ENCODE assay signal across 19 mouse cellular contexts in the genomic region with DNA sequence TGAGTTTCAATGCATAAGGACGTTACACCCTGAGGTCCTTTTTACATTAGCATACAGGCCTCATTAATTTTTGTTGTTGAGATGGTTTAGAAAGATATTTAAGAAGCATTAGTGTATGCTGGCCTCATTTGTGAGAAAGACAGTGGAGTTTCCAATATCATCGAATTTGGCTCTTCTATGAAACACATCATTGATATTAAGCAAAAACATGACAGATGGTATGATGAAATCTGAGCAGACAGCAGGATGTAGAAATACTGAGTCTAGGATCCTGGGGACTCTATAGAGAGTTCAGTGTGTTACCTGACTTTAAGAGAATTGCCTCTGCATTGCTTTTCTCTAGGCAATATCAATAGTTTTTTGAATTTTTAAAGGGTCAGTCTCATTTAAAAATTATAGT.
DNase-seq lines count a peak whose midpoint lies in the region; ATAC-seq and TF ChIP-seq lines count a peak whose summit lies in the region.
"Had no signal": no experiment of that assay in that cellular context is flagged by ENCODE, and none has a peak within 500 bp of the region (broad histone marks: within the 10 kb centered on the region; RNA-seq: fewer than 3 reads in every experiment).

No protein-coding gene starts in this region.

- H3K36me3 ChIP-seq in forebrain, embryonic 13.5 days (ENCODE audit: poor library complexity, severe bottlenecking) = no peaks in the 10 kb centered on the region
- no peaks in the 10 kb centered on the region for H3K36me3 ChIP-seq in forebrain, postnatal 0 days (ENCODE audit: insufficient read depth)
- H3K36me3 ChIP-seq in midbrain, postnatal 0 days (ENCODE audit: insufficient read depth, low read length) = no peaks in the 10 kb centered on the region
- no peaks in the 10 kb centered on the region for H3K36me3 ChIP-seq in midbrain, embryonic 14.5 days (ENCODE audit: control insufficient read depth, insufficient read depth, low read length)
- H3K36me3 ChIP-seq: embryonic facial prominence, embryonic 15.5 days; heart, embryonic 13.5 days; hindbrain, embryonic 15.5 days had no signal

- no peak for TF ChIP-seq CTCF in forebrain, postnatal 0 days (IDR thresholded peaks at IDR 0.05; ENCODE audit: low read depth)
- no peak for TF ChIP-seq CTCF in midbrain, postnatal 0 days (IDR thresholded peaks at IDR 0.05)

- H3K4me3 ChIP-seq in forebrain, embryonic 13.5 days = no peak overlapping the region
- no peak overlapping the region for H3K4me3 ChIP-seq in forebrain, postnatal 0 days (ENCODE audit: low read depth, low read length)
- no peak overlapping the region for H3K4me3 ChIP-seq in midbrain, postnatal 0 days (ENCODE audit: low read depth, low read length)
- no peak overlapping the region for H3K4me3 ChIP-seq in midbrain, embryonic 14.5 days (replicated peaks; ENCODE audit: low read depth, low read length)
- H3K4me3 ChIP-seq: embryonic facial prominence, embryonic 15.5 days; erythroblast, embryonic 14.5 days; gastrocnemius, adult 2 months; heart, embryonic 13.5 days; hindbrain, embryonic 15.5 days had no signal

- no peak for DNase-seq in forebrain, postnatal 0 days
- DNase-seq in layer of hippocampus, adult 11-12 months (ENCODE audit: low spot score) = peak; percentile 4
- no peak for DNase-seq in layer of hippocampus, adult 8-10 months (ENCODE audit: low spot score in 2 of 2)
- peak; percentile 5 for DNase-seq in midbrain, postnatal 0 days (ENCODE audit: low spot score)
- DNase-seq in midbrain, embryonic 14.5 days = no peak
- DNase-seq in B cell, adult 2 months = no peak
- DNase-seq: adrenal gland, adult 8-10 months; adrenal gland, postnatal 36 days; cerebellum, adult 11 months; cerebellum, adult 8-10 months; embryo, embryonic 11 days; gastrocnemius, adult 2 months; gastrocnemius, postnatal 36 days; heart, postnatal 36 days had no signal

- H3K4me2 ChIP-seq in forebrain, embryonic 13.5 days = no peak overlapping the region
- no peak overlapping the region for H3K4me2 ChIP-seq in forebrain, postnatal 0 days (ENCODE audit: low read depth)
- no peak overlapping the region for H3K4me2 ChIP-seq in midbrain, postnatal 0 days (ENCODE audit: low read depth, low read length, poor library complexity, severe bottlenecking)
- H3K4me2 ChIP-seq in midbrain, embryonic 14.5 days (ENCODE audit: low read length) = no peak overlapping the region
- H3K4me2 ChIP-seq: embryonic facial prominence, embryonic 15.5 days; heart, embryonic 13.5 days; hindbrain, embryonic 15.5 days had no signal

- H3K4me1 ChIP-seq in forebrain, embryonic 13.5 days = no peaks in the 10 kb centered on the region
- no peaks in the 10 kb centered on the region for H3K4me1 ChIP-seq in forebrain, postnatal 0 days (ENCODE audit: insufficient read depth)
- no peaks in the 10 kb centered on the region for H3K4me1 ChIP-seq in midbrain, postnatal 0 days (ENCODE audit: insufficient read depth, low read length)
- no peaks in the 10 kb centered on the region for H3K4me1 ChIP-seq in midbrain, embryonic 14.5 days (ENCODE audit: control insufficient read depth, insufficient read depth, low read length)
- H3K4me1 ChIP-seq: embryonic facial prominence, embryonic 15.5 days; heart, embryonic 13.5 days; hindbrain, embryonic 15.5 days had no signal

- no peak overlapping the region for H3K9ac ChIP-seq in forebrain, embryonic 13.5 days
- no peak overlapping the region for H3K9ac ChIP-seq in forebrain, postnatal 0 days
- no peak overlapping the region for H3K9ac ChIP-seq in midbrain, postnatal 0 days (replicated peaks; ENCODE audit: low read length, poor library complexity, severe bottlenecking)
- H3K9ac ChIP-seq in midbrain, embryonic 14.5 days (replicated peaks; ENCODE audit: low read length) = no peak overlapping the region
- H3K9ac ChIP-seq: embryonic facial prominence, embryonic 15.5 days; heart, embryonic 13.5 days; hindbrain, embryonic 15.5 days had no signal

- H3K9me3 ChIP-seq in forebrain, embryonic 13.5 days (replicated peaks) = no peaks in the 10 kb centered on the region
- H3K9me3 ChIP-seq in forebrain, postnatal 0 days (ENCODE audit: low read length) = no peaks in the 10 kb centered on the region
- H3K9me3 ChIP-seq in midbrain, postnatal 0 days (ENCODE audit: low read length) = no peaks in the 10 kb centered on the region
- no peaks in the 10 kb centered on the region; the same call in 1 of the 2 replicates for H3K9me3 ChIP-seq in midbrain, embryonic 14.5 days (ENCODE audit: control insufficient read depth, low read length)
- H3K9me3 ChIP-seq: embryonic facial prominence, embryonic 15.5 days; heart, embryonic 13.5 days; hindbrain, embryonic 15.5 days had no signal

- 68% methylated on average over 2 of the region's 2 CpGs for whole genome bisulfite sequencing in forebrain, embryonic 13.5 days
- WGBS in forebrain, postnatal 0 days = 57% methylated on average over 2 of the region's 2 CpGs
- 70% methylated on average over 2 of the region's 2 CpGs for WGBS in midbrain, postnatal 0 days
- 65% methylated on average over 2 of the region's 2 CpGs for whole genome bisulfite sequencing in midbrain, embryonic 14.5 days

- 0 out of 2 replicates have a peak, but pooled peaks have one; percentile 50 for ATAC-seq in forebrain, embryonic 13.5 days
- ATAC-seq in forebrain, postnatal 0 days = no peak
- ATAC-seq in midbrain, postnatal 0 days (ENCODE audit: low FRiP score) = no peak
- no peak; the same call in 1 of the 2 replicates for ATAC-seq in midbrain, embryonic 14.5 days (ENCODE audit: low FRiP score, low TSS enrichment)

- H3K27me3 ChIP-seq in forebrain, embryonic 13.5 days = no peaks in the 10 kb centered on the region
- H3K27me3 ChIP-seq in forebrain, postnatal 0 days (ENCODE audit: insufficient read depth, low read length) = no peaks in the 10 kb centered on the region
- no peaks in the 10 kb centered on the region for H3K27me3 ChIP-seq in midbrain, postnatal 0 days (ENCODE audit: insufficient read depth, low read length)
- H3K27me3 ChIP-seq in midbrain, embryonic 14.5 days (ENCODE audit: control insufficient read depth, insufficient read depth, low read length) = no peaks in the 10 kb centered on the region
- H3K27me3 ChIP-seq: embryonic facial prominence, embryonic 15.5 days; heart, embryonic 13.5 days; hindbrain, embryonic 15.5 days had no signal

- no peak overlapping the region for H3K27ac ChIP-seq in forebrain, embryonic 13.5 days
- H3K27ac ChIP-seq in forebrain, postnatal 0 days (ENCODE audit: low read depth, low read length) = no peak overlapping the region
- H3K27ac ChIP-seq in midbrain, postnatal 0 days (ENCODE audit: low read depth, low read length) = no peak overlapping the region
- no peak overlapping the region for H3K27ac ChIP-seq in midbrain, embryonic 14.5 days (replicated peaks; ENCODE audit: low read depth, low read length)
- H3K27ac ChIP-seq: embryonic facial prominence, embryonic 15.5 days; gastrocnemius, adult 2 months; heart, embryonic 13.5 days; hindbrain, embryonic 15.5 days had no signal

Comparison
In these comparisons a context has a peak if more than half of its experiments do, and no peak if none do; other contexts are left out.
1. DNase-seq: peak in layer of hippocampus, adult 11-12 months (single experiment) and midbrain, postnatal 0 days (single experiment); none in forebrain, postnatal 0 days (single experiment), layer of hippocampus, adult 8-10 months (0 of 2), midbrain, embryonic 14.5 days (single experiment) and B cell, adult 2 months (0 of 2).